ENCODE assay signal across 11 mouse cellular contexts in genomic region chr2:172468346-172468819, GRCm38 (mm10). TPM values are rescaled to one million over a fixed set of nuclear protein-coding genes. Genes with fewer than 3 reads are reported as not detected.
A peak's percentile ranks its signal among the peaks of the same experiment; 100 is the strongest.
DNase-seq lines count a peak whose midpoint lies in the region; ATAC-seq lines count a peak whose summit lies in the region.
"Had no signal": no experiment of that assay in that cellular context is flagged by ENCODE, and none has a peak within 500 bp of the region (broad histone marks: within the 10 kb centered on the region; RNA-seq: fewer than 3 reads in every experiment).

No protein-coding gene starts in this region.

- no peak overlapping the region for H3K27ac ChIP-seq in heart, embryonic 12.5 days (ENCODE audit: poor library complexity, severe bottlenecking)

- no peak overlapping the region for H3K4me2 ChIP-seq in heart, embryonic 12.5 days

- no peak overlapping the region for H3K9ac ChIP-seq in heart, embryonic 12.5 days

- peaks cover 4% of the 10 kb centered on the region; the same call in 1 of the 2 replicates for H3K4me1 ChIP-seq in heart, embryonic 12.5 days (replicated peaks)

- DNase-seq in cerebellum, adult 9-11 months: peak; percentile 15
- DNase-seq in cerebellum, adult 11 months: no peak
- DNase-seq in urinary bladder, postnatal 4 days (ENCODE audit: low spot score in 2 of 2): peak; percentile 65 to 68
- no peak for DNase-seq in urinary bladder, postnatal 25 days (ENCODE audit: low spot score)
- peak; percentile 10 for DNase-seq in lung, postnatal 25 days (ENCODE audit: low spot score)
- no peak for DNase-seq in MN1 (ENCODE audit: low spot score)
- DNase-seq in right cerebral cortex, postnatal 25 days: no peak

- no peak for ATAC-seq in heart, embryonic 12.5 days (ENCODE audit: insufficient number of reproducible peaks, low FRiP score)

- H3K9me3 ChIP-seq in heart, embryonic 12.5 days (replicated peaks): no peaks in the 10 kb centered on the region
- H3K9me3 ChIP-seq: megakaryocyte, embryonic 14.5 days had no signal

- WGBS in heart, embryonic 12.5 days: 87% methylated on average over 11 of the region's 11 CpGs

- H3K27me3 ChIP-seq in heart, embryonic 12.5 days (replicated peaks): no peaks in the 10 kb centered on the region
- H3K27me3 ChIP-seq: megakaryocyte, embryonic 14.5 days had no signal

- peaks cover 68% of the 10 kb centered on the region for H3K36me3 ChIP-seq in heart, embryonic 12.5 days

- no peak overlapping the region for H3K4me3 ChIP-seq in heart, embryonic 12.5 days
- H3K4me3 ChIP-seq: erythroblast, embryonic 14.5 days; megakaryocyte, embryonic 14.5 days had no signal

RNA-seq across cellular contexts. Expression of gene Fam209, which starts 3.9 kb away (rescaled TPM):
- polyA plus RNA-seq in heart, embryonic 12.5 days (2016; fragmentation: Nextera tagmentation; extraction: Ambion mirVana): 0.26 TPM in 1 of 2 replicates, not detected in the other
- polyA plus RNA-seq: erythroblast, embryonic 14.5 days; intestine, embryonic 14.5 days had no signal

RNA-seq across cellular contexts. Expression of gene Gcnt7, which starts 10.0 kb away (rescaled TPM):
- polyA plus RNA-seq in heart, embryonic 12.5 days (2016; fragmentation: Nextera tagmentation; extraction: Ambion mirVana): 1.1 and 1.4 TPM in 2 replicates
- polyA plus RNA-seq: erythroblast, embryonic 14.5 days had no signal

RNA-seq across cellular contexts. Expression of gene Rtf2, which starts 28.0 kb away (rescaled TPM):
- polyA plus RNA-seq in heart, embryonic 12.5 days (2016; fragmentation: Nextera tagmentation; extraction: Ambion mirVana): 46.5 and 49.3 TPM in 2 replicates

Comparison
In these comparisons a context has a peak if more than half of its experiments do, and no peak if none do; other contexts are left out.
1. DNase-seq: peak in cerebellum, adult 9-11 months (single experiment), urinary bladder, postnatal 4 days (2 of 2) and lung, postnatal 25 days (single experiment); none in cerebellum, adult 11 months (single experiment), urinary bladder, postnatal 25 days (single experiment), MN1 (single experiment) and right cerebral cortex, postnatal 25 days (single experiment).